In genomic region chr8:88288622-88289242, GRCm38 (mm10) we compare ENCODE assay signal across 8 mouse cellular contexts. TPM values are rescaled to one million over a fixed set of nuclear protein-coding genes. Genes with fewer than 3 reads are reported as not detected.
DNase-seq lines count a peak whose midpoint lies in the region; ATAC-seq lines count a peak whose summit lies in the region.

No protein-coding gene starts in this region.

- DNase-seq in adrenal gland, postnatal 14 days = peak; percentile 43
- DNase-seq in adrenal gland, adult 18-20 months (ENCODE audit: low spot score in 2 of 2) = no peak
- DNase-seq in heart, postnatal 36 days = peak; percentile 49 to 52
- DNase-seq in ovary, postnatal 36 days (ENCODE audit: low spot score) = no peak
- DNase-seq in adipocyte (ENCODE audit: low spot score) = no peak
- DNase-seq in cerebellum, adult 18-20 months = no peak

- intact Hi-C loops in heart, postnatal 36 days (cut with DNase I) = no loop called here

- ATAC-seq in activated CD4-positive, CD25-positive, alpha-beta regulatory T cell, adult 4 months = peak; percentile 73
- peak; percentile 64 for ATAC-seq in monocyte, adult 5-6 weeks (replicated peaks; ENCODE audit: insufficient number of reproducible peaks, low FRiP score, low TSS enrichment, poor library complexity, severe bottlenecking)

RNA-seq across cellular contexts. Expression of gene Adcy7, which starts 16.5 kb away (rescaled TPM):
- 5.6 and 12.8 TPM in 2 replicates for total RNA-seq in adrenal gland, postnatal 14 days (2021)
- total RNA-seq in adrenal gland, adult 18-20 months (2021) = 10 to 100 TPM in 1 of 2 experiments, 1 to 10 TPM in 1; 5.7 to 11.4 TPM
- 10 to 100 TPM; 71.1 to 90.3 TPM for polyA plus RNA-seq in activated CD4-positive, CD25-positive, alpha-beta regulatory T cell, adult 4 months (2017; shearing (Covaris generic))
- 1 to 10 TPM; 5.0 to 7.4 TPM for total RNA-seq in heart, postnatal 36 days (2021)
- 154 to 221 TPM (median 156 TPM) in 3 replicates for total RNA-seq in monocyte, adult 5-6 weeks (2017)

Comparison
In these comparisons a context has a peak if more than half of its experiments do, and no peak if none do; other contexts are left out.
1. DNase-seq: peak in adrenal gland, postnatal 14 days (single experiment) and heart, postnatal 36 days (2 of 2); none in adrenal gland, adult 18-20 months (0 of 2), ovary, postnatal 36 days (single experiment), adipocyte (single experiment) and cerebellum, adult 18-20 months (0 of 2).
2. RNA of gene Adcy7, which starts 16.5 kb away (total RNA-seq): 154 to 221 TPM in monocyte, adult 5-6 weeks; 5.7 to 11.4 TPM in adrenal gland, adult 18-20 months, 5.0 to 7.4 TPM in heart, postnatal 36 days and 5.6 to 12.8 TPM in adrenal gland, postnatal 14 days; every median in the first group is over 10 times any median in the second.